Mouse (Mus musculus): ENCODE data around the gene Zkscan2. TPM values are rescaled to one million over a fixed set of nuclear protein-coding genes. Genes with fewer than 3 reads are reported as not detected.

Gene Zkscan2
- polyA plus RNA-seq, 1 experiment, result 3.9 TPM

GRCm38 (mm10) chr7:123462070-123462501 is 38.2 kb downstream of the Zkscan2 start, which contains the start of gene Aqp8:
TSS of gene Aqp8 (plus strand) at chr7:123462291.
- TF ChIP-seq POLR2A (IDR thresholded peaks at IDR 0.05; ENCODE audit: insufficient read depth, low read length) (no peak), EP300 (IDR thresholded peaks at IDR 0.05; ENCODE audit: insufficient read depth, low read depth, low read length) (no peak), CTCF (IDR thresholded peaks at IDR 0.05; ENCODE audit: low read depth, low read length) (no peak)
- H3K27ac ChIP-seq (ENCODE audit: insufficient read depth, low read length), result no peak within 1 kb of the TSS
- H3K9ac ChIP-seq (ENCODE audit: low read depth, poor library complexity, severe bottlenecking), result no peak within 1 kb of the TSS
- no peaks in the 10 kb centered on the region for H3K36me3 ChIP-seq (ENCODE audit: control insufficient read depth, insufficient read depth, low read length, poor library complexity, severe bottlenecking)
- no peaks in the 10 kb centered on the region for H3K4me1 ChIP-seq (ENCODE audit: control insufficient read depth, insufficient read depth, low read length)
- H3K4me3 ChIP-seq (ENCODE audit: low read depth, low read length), result no peak within 1 kb of the TSS
- H3K27me3 ChIP-seq (ENCODE audit: control insufficient read depth, insufficient read depth, low read length, poor library complexity, severe bottlenecking), result no peaks in the 10 kb centered on the region
- no peaks in the 10 kb centered on the region for H3K9me3 ChIP-seq (replicated peaks; ENCODE audit: control insufficient read depth, insufficient read depth, low read length, poor library complexity, severe bottlenecking)

- TF ChIP-seq EP300 (IDR thresholded peaks at IDR 0.05; ENCODE audit: insufficient read depth, low read depth, low read length) (no peak), CTCF (IDR thresholded peaks at IDR 0.05; ENCODE audit: low read depth, low read length) (no peak), POLR2A (IDR thresholded peaks at IDR 0.05; ENCODE audit: insufficient read depth, low read length) (no peak)
- Histone ChIP-seq H3K27ac (ENCODE audit: insufficient read depth, low read length) (no peak overlapping the region), H3K9ac (ENCODE audit: low read depth, poor library complexity, severe bottlenecking) (no peak overlapping the region), H3K27me3 (ENCODE audit: control insufficient read depth, insufficient read depth, low read length, poor library complexity, severe bottlenecking) (no peaks in the 10 kb centered on the region), H3K9me3 (replicated peaks; ENCODE audit: control insufficient read depth, insufficient read depth, low read length, poor library complexity, severe bottlenecking) (no peaks in the 10 kb centered on the region), H3K4me3 (ENCODE audit: low read depth, low read length) (no peak overlapping the region), H3K4me1 (ENCODE audit: control insufficient read depth, insufficient read depth, low read length) (no peaks in the 10 kb centered on the region), H3K36me3 (ENCODE audit: control insufficient read depth, insufficient read depth, low read length, poor library complexity, severe bottlenecking) (no peaks in the 10 kb centered on the region)
These were observed 38.9 kb downstream of the Zkscan2 start for GRCm38 (mm10) chr7:123461316-123461715.

GRCm38 (mm10) chr7:123459247-123459646 is 41.0 kb downstream of the Zkscan2 start:
- Histone ChIP-seq H3K4me3 (ENCODE audit: low read depth, low read length) (no peak overlapping the region), H3K9me3 (replicated peaks; ENCODE audit: control insufficient read depth, insufficient read depth, low read length, poor library complexity, severe bottlenecking) (no peaks in the 10 kb centered on the region), H3K4me1 (ENCODE audit: control insufficient read depth, insufficient read depth, low read length) (no peaks in the 10 kb centered on the region), H3K36me3 (ENCODE audit: control insufficient read depth, insufficient read depth, low read length, poor library complexity, severe bottlenecking) (no peaks in the 10 kb centered on the region), H3K27me3 (ENCODE audit: control insufficient read depth, insufficient read depth, low read length, poor library complexity, severe bottlenecking) (no peaks in the 10 kb centered on the region), H3K9ac (ENCODE audit: low read depth, poor library complexity, severe bottlenecking) (no peak overlapping the region), H3K27ac (ENCODE audit: insufficient read depth, low read length) (no peak overlapping the region)
- TF ChIP-seq CTCF (IDR thresholded peaks at IDR 0.05; ENCODE audit: low read depth, low read length) (no peak), POLR2A (IDR thresholded peaks at IDR 0.05; ENCODE audit: insufficient read depth, low read length) (no peak), EP300 (IDR thresholded peaks at IDR 0.05; ENCODE audit: insufficient read depth, low read depth, low read length) (no peak)

- TF ChIP-seq CTCF (IDR thresholded peaks at IDR 0.05; ENCODE audit: low read depth, low read length), result no peak
- TF ChIP-seq EP300 (IDR thresholded peaks at IDR 0.05; ENCODE audit: insufficient read depth, low read depth, low read length), result no peak
- no peak for TF ChIP-seq POLR2A (IDR thresholded peaks at IDR 0.05; ENCODE audit: insufficient read depth, low read length)
- no peak overlapping the region for H3K27ac ChIP-seq (ENCODE audit: insufficient read depth, low read length)
- no peak overlapping the region for H3K9ac ChIP-seq (ENCODE audit: low read depth, poor library complexity, severe bottlenecking)
- no peaks in the 10 kb centered on the region for H3K27me3 ChIP-seq (ENCODE audit: control insufficient read depth, insufficient read depth, low read length, poor library complexity, severe bottlenecking)
- H3K9me3 ChIP-seq (replicated peaks; ENCODE audit: control insufficient read depth, insufficient read depth, low read length, poor library complexity, severe bottlenecking), result no peaks in the 10 kb centered on the region
- H3K36me3 ChIP-seq (ENCODE audit: control insufficient read depth, insufficient read depth, low read length, poor library complexity, severe bottlenecking), result no peaks in the 10 kb centered on the region
- H3K4me1 ChIP-seq (ENCODE audit: control insufficient read depth, insufficient read depth, low read length), result no peaks in the 10 kb centered on the region
- H3K4me3 ChIP-seq (ENCODE audit: low read depth, low read length), result no peak overlapping the region
These were observed 41.9 kb downstream of the Zkscan2 start for GRCm38 (mm10) chr7:123458309-123458708.

GRCm38 (mm10) chr7:123455088-123455487 is 45.2 kb downstream of the Zkscan2 start:
- no peaks in the 10 kb centered on the region for H3K4me1 ChIP-seq (ENCODE audit: control insufficient read depth, insufficient read depth, low read length)
- H3K4me3 ChIP-seq (ENCODE audit: low read depth, low read length), result no peak overlapping the region
- H3K27me3 ChIP-seq (ENCODE audit: control insufficient read depth, insufficient read depth, low read length, poor library complexity, severe bottlenecking), result no peaks in the 10 kb centered on the region
- no peak for TF ChIP-seq EP300 (IDR thresholded peaks at IDR 0.05; ENCODE audit: insufficient read depth, low read depth, low read length)
- no peak for TF ChIP-seq CTCF (IDR thresholded peaks at IDR 0.05; ENCODE audit: low read depth, low read length)
- TF ChIP-seq POLR2A (IDR thresholded peaks at IDR 0.05; ENCODE audit: insufficient read depth, low read length), result no peak
- no peaks in the 10 kb centered on the region for H3K36me3 ChIP-seq (ENCODE audit: control insufficient read depth, insufficient read depth, low read length, poor library complexity, severe bottlenecking)
- no peak overlapping the region for H3K27ac ChIP-seq (ENCODE audit: insufficient read depth, low read length)
- no peak overlapping the region for H3K9ac ChIP-seq (ENCODE audit: low read depth, poor library complexity, severe bottlenecking)
- H3K9me3 ChIP-seq (replicated peaks; ENCODE audit: control insufficient read depth, insufficient read depth, low read length, poor library complexity, severe bottlenecking), result no peaks in the 10 kb centered on the region

- Histone ChIP-seq H3K4me3 (ENCODE audit: low read depth, low read length) (no peak overlapping the region), H3K9ac (ENCODE audit: low read depth, poor library complexity, severe bottlenecking) (no peak overlapping the region), H3K27ac (ENCODE audit: insufficient read depth, low read length) (no peak overlapping the region), H3K27me3 (ENCODE audit: control insufficient read depth, insufficient read depth, low read length, poor library complexity, severe bottlenecking) (no peaks in the 10 kb centered on the region), H3K4me1 (ENCODE audit: control insufficient read depth, insufficient read depth, low read length) (no peaks in the 10 kb centered on the region), H3K9me3 (replicated peaks; ENCODE audit: control insufficient read depth, insufficient read depth, low read length, poor library complexity, severe bottlenecking) (no peaks in the 10 kb centered on the region), H3K36me3 (ENCODE audit: control insufficient read depth, insufficient read depth, low read length, poor library complexity, severe bottlenecking) (no peaks in the 10 kb centered on the region)
- TF ChIP-seq POLR2A (IDR thresholded peaks at IDR 0.05; ENCODE audit: insufficient read depth, low read length), result no peak
- no peak for TF ChIP-seq CTCF (IDR thresholded peaks at IDR 0.05; ENCODE audit: low read depth, low read length)
- no peak for TF ChIP-seq EP300 (IDR thresholded peaks at IDR 0.05; ENCODE audit: insufficient read depth, low read depth, low read length)
These were observed 47.2 kb downstream of the Zkscan2 start for GRCm38 (mm10) chr7:123453066-123453465.
